Mouse (Mus musculus) naive thymus-derived CD4-positive, alpha-beta T cell, adult 2 months (primary cell): Measurements from ENCODE around the gene Gxylt1.
A peak's percentile ranks its signal among the peaks of the same experiment; 100 is the strongest.
"Not testable (repeated sequence)": the region's sequence is repeated elsewhere in the genome, so short reads cannot be mapped to it uniquely, and the experiment has no call there.

ENCODE experiments used
- DNase-seq: peaks from one replicate; pipeline ENCODE4 v3.0.0-alpha.2; 2011; ENCODE audit warnings: low read depth

The Gxylt1 gene

DNA sequence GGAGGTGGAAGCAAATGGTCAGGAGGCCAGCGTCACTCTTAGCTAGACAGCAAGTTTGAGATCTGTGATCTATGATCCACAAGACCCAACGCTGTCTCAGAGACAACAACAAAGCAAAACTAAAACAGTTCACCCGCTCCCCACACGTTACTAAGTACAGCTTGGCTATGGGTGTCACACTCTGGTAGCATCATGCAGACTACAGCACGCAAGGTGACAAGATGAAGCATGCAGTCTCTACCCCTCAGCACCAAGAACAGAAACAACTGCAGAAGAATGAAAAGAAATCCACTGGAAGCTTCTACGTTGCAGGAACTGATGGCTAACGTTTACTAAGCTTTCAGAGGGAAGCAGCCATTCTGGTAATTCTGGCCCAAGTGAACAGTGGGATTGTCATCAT lies 11.4 kb downstream of the Gxylt1 start:
- no peak for DNase-seq

GRCm38 (mm10) chr15:93262818-93263217 lies 12.2 kb downstream of the Gxylt1 start:
- no peak for DNase-seq

DNA sequence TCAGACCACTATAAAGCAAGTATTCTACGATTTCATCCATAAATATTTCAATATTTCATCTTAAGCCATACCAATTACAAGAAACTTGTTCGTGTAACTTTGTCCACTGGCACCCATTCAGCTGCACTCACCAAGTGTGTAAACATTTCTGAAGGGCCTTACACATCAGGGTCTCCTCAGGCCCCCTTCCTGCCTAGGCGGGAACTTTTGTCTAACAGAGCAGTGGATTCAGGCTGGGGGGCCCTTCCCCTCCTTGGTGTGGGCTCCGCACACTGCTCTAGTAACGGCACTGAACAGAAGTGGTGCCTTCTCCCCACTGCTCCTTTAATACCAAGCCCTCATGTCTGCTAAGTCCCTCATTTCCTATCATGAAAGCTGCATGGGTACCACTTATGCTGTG lies 12.7 kb downstream of the Gxylt1 start:
- DNase-seq = no peak

DNA sequence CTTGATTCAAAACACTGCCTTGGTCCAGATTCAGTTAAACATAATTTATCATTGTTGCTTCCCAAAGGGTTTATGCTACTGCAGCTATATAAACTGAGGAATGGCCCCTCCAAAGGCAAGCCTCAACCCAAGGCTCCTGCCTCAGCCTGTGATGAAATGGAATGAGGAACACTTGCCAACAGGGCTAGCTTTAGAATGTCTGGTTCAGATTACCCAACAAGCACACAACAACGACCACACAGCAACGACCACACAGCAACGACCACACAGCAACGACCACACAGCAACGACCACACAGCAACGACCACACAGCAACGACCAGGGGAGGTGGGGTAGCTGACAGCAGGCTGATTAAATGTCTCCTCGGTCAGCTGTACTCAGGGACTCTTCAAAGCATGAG lies 15.0 kb downstream of the Gxylt1 start:
- no peak for DNase-seq

- DNase-seq = no peak
These were observed 19.7 kb downstream of the Gxylt1 start for GRCm38 (mm10) chr15:93255295-93255694.

DNA sequence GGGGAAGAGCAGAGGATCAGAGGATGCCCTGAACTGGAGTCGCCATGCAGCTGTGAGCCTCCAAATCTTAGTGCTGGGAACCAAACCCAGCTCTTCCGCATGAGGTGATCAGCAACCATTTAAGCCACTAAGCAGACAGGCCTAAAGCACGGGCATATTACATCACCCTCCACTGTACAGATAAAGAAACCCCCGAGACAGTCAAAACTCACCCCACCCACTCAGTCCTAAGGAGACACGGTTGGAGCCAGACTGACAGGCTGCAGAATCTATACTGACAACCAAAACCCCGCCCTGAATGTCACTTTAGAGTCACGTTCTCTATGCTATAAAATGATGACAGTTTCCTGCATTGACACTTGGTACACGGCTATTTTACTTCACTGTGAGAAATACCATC lies 21.8 kb downstream of the Gxylt1 start:
- no peak for DNase-seq

DNA sequence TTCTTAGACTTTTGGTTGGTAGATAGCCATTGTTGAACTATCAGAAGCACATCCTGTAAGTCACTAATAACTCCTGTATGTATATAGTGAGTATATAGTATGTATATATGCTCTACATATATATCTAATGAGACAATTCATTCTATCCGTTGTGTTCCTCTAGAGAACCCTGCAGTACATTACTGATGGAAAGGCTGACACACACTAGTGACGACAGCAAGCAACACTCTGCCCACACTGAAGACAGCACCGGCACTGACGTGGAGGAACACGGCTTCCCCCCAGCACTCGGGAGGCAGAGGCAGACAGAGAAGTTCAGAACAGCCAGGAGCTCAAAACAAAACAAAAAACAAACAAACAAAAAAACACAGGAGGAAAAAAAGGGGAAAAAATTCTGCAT lies 22.6 kb downstream of the Gxylt1 start:
- DNase-seq = no peak

DNA sequence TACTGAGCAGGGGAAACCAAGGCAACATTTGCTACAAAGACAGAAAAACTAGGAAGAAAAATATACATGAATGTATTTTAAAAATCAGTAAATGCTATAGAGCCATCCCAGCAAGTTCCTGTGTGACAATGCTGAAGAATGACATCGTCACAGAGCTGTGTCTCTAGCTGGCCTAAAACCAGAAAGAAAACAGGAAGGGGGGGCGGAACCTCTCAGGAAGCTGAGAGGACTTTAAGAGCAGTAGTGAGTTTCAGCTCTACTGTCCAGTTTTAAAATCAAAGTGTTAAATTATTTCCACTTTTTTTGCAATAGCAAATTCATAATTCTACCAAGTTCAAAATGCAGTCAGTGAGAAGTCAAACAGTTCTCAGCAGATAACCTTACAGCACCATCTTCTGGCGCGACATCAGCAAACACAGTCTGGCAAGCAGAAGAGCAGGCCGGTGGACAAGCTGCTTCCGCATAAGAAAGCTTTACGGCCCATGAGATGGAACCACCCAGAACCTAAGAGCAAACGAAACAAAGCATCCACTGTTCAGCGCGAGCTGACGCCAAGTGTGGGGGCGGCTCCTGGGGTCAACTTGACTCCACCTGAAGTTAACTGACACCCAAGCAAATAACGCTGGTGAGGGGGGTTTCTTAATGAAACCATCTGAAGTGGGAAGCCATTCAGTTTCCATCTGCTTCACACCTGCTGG lies 23.3 kb downstream of the Gxylt1 start:
- peak; percentile 34 for DNase-seq

DNA sequence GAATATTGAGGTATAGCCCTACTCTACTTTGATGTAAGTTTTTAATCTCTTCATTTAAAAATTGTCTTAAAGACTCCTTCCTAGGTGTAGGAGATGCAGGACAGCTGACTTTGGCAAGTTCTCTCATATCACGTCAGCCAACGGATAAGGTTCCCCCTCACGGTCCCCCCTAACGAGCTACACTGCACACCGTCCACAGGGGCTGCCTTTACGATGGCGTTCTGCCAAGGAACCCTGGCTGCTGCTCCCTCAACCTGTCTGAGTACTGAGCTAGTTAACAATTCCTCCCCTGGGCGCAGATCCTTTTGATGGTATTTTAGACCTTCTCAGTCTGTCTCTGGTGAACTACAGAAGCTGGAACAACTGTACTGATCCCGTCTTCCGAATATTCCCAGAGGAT lies 31.8 kb downstream of the Gxylt1 start:
- no peak for DNase-seq

DNA sequence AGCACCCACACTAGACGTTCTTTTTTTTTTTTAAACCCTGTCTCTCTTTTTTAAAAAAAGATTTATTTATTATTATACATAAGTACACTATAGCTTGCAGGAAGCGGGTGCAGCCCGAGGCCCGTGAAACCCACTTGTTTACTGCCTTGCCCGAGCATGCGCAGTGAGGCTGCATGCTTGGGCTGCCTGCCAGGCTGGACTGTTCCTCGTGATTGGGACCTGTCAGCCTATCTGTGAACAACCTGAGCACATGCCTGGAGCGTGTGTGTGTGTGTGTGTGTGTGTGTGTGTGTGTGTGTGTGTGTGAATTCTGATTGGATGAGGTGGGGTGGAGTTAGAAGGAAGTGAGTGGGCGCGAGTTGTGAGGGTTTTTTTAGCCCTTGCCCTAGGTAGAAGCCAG lies 38.5 kb downstream of the Gxylt1 start:
- DNase-seq = not testable (repeated sequence)

- peak; percentile 7 for DNase-seq
These were observed 46.0 kb downstream of the Gxylt1 start for GRCm38 (mm10) chr15:93229028-93229427.

- DNase-seq = no peak
These were observed 46.6 kb downstream of the Gxylt1 start for GRCm38 (mm10) chr15:93228375-93228774.

GRCm38 (mm10) chr15:93227764-93228079 lies 47.3 kb downstream of the Gxylt1 start:
- DNase-seq = peak; percentile 34

GRCm38 (mm10) chr15:93226930-93227763 lies 47.8 kb downstream of the Gxylt1 start:
- DNase-seq = no peak

GRCm38 (mm10) chr15:93222475-93222874 lies 52.5 kb downstream of the Gxylt1 start:
- no peak for DNase-seq

GRCm38 (mm10) chr15:93212617-93213016 lies 62.4 kb downstream of the Gxylt1 start:
- DNase-seq = no peak

DNA sequence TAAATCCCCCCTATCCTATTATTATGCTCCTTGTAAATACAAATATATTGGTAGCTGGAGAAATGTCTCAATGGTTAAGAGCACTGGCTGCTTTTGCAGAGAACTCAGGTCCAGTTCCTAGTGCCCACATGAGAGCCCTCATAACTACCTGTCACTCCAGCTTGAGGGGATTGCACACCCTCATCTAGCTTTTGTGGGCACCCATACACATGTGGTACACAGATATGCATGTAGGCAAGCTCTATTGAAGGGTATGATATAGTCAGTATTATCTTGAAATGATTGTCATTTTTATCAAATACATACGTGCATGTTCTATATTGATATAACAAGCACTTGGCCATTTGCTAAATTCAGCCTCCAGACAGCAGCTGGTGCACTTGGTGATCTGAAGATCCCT lies 70.1 kb downstream of the Gxylt1 start:
- DNase-seq = no peak

- DNase-seq = no peak
These were observed 73.0 kb downstream of the Gxylt1 start for GRCm38 (mm10) chr15:93201956-93202355.

- DNase-seq = no peak
These were observed 83.4 kb downstream of the Gxylt1 start for GRCm38 (mm10) chr15:93191387-93192145.
